Mouse (Mus musculus): ENCODE results near the gene Rgs7.

DNA sequence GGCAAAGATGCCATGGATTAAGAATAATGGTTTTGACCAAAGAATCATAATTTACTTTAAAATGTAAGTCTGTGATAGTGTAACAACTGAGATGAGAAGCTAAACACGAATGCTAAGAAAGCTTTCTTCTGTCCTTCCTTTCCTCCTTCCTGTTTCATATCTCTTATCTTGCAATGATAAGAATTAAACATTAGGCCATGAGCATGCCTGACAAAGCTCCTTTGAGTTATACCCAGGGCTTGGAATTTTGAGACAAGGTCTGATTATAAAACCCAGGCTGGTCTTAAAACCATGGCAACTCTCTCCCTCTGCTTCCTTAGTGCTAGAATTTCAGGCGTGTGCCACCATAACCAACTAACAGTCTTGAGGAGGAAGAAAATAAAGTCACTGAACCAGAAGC is 22.2 kb upstream of the Rgs7 start:
- TF ChIP-seq POLR2A (IDR thresholded peaks at IDR 0.05; ENCODE audit: insufficient read depth, low read length) (no peak), EP300 (IDR thresholded peaks at IDR 0.05; ENCODE audit: insufficient read depth, low read depth, low read length) (no peak), CTCF (IDR thresholded peaks at IDR 0.05; ENCODE audit: low read depth, low read length) (no peak)
